Mouse (Mus musculus): ENCODE measurements around the gene Dut.

Dut gene

DNA sequence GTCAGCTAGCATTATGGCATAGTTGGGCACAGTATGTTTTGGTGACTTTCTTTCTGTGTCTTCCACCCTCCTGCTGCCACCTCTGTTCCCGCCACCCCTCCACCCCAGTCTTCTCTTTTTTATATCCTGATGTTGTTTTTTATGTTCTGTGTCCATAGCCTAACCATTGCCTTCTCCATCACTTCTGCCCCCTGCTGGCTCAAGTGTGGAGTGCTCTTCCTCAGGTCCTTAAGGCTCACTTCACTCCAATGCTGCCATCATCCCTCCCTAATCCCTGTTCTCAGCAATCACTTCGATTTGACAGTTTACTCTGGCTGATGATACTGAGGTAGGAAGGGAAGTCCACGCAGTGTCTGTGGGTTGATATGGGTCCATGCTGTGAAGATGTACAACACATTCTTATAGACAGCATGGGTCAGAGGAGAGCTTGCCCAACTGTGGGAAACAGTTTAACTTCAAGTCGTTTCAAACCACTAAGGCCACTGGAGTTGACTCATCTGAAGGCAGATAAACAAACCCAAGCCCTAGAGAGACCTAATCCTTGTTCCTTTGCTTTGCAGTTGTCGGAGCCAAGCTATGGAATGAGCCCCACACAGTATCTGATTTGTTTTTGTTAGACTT, 56.9 kb downstream of the Dut start:
- DNase-seq (ENCODE audit: low read depth, low spot score), result peak; percentile 88

DNA sequence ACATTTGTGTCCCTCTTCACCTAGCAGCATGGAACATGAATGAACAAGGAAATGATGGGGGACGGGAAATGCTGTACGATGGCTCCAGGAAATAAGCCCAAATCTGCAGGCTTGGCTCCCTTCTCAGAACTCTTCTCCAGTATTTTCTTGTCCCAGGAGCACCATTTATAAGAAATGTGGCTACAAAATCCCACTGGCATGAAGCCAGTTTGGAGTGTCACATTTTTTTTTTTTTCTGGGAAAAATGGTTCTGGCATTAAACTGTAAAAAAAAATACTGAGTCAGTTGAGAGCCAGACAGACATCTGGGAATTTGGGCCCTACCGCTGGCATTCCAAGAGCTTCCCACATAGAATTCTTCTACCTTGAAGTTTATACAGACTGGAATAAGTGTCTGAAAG, 57.8 kb downstream of the Dut start:
- peak; percentile 84 for DNase-seq (ENCODE audit: low read depth, low spot score)

DNA sequence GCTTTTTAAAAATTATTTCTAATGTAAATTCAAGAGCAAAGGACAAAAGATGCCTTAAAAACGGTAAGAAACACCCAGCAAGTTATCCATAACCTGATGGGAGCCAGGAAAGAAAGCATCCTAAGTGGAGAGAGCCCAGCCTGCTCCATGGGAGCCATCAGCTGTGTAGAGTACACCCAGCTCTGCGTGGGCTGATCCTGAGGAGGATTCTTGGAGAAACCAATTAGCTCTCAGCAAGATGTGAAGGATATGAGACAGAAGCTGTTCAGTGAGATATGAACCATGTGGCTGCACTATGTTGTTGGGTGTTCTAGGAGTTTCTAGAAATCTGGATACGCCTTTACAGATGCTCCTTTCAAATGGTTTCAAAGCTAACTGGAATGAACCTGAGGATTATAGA, 58.7 kb downstream of the Dut start:
- DNase-seq (ENCODE audit: low read depth, low spot score), result no peak
